Mouse (Mus musculus): ENCODE measurements around the gene Tdrd1.

Tdrd1 gene

DNA sequence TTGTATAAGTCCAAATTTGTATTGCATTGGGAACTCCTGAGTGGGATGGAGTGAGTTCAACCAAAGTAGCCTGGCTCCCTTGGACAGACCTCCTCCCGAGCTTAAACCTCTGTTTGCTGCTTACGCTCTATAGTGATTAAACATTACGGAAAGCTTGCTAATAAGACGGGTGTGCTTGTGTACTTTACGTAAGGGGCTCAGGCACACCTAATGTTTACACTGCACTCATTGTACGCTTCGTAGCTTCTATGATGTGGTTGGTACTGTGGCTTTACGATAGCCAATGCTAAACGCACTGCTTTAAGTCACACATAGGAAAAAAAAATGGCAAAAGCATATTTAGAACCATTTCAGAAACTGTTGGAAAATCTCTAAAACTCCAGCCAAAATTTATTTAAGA is 3.3 kb downstream of the Tdrd1 start:
- no peak for DNase-seq (ENCODE audit: inconsistent ontology term)

DNA sequence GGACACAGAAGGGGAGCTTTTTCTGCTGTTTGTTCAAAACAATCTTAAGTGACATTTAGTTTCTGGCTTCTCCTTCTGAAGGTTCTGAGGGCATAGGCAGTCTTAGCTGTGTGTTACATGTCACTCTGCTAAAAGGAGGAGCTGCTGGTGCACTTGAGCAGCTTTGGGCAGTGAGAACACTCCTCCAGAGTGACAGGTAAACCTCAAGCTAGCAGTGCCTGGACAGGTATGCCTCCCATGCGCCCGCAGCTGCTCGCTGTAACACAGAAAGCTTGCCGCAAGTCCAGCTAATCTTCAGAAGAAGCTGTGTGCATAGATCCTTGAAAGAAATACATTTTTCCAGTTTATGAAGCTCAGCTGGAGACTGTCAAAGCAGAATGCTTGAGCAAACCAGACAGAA is 4.2 kb downstream of the Tdrd1 start:
- DNase-seq (ENCODE audit: inconsistent ontology term): no peak

DNA sequence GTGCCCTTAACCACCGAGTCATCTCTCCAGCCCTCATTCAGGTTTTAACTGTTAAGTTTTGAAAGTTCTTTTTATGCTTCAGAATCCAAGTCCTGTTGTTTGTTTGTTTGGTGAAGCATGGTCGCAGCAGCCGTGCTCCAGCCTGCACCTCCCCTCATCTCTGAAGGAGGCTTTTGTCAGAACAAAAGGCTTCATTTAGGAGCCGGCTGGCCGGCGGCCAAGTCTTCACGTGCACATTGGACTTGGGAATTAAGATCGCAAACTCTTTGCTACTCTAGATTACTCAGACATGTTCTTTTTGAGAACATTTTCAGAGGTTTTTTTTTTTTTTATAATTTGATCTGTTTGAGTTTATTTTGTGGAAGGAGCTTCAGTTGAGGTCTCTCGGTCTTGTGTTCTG is 9.3 kb downstream of the Tdrd1 start:
- peak; percentile 42 for DNase-seq (ENCODE audit: inconsistent ontology term)

DNA sequence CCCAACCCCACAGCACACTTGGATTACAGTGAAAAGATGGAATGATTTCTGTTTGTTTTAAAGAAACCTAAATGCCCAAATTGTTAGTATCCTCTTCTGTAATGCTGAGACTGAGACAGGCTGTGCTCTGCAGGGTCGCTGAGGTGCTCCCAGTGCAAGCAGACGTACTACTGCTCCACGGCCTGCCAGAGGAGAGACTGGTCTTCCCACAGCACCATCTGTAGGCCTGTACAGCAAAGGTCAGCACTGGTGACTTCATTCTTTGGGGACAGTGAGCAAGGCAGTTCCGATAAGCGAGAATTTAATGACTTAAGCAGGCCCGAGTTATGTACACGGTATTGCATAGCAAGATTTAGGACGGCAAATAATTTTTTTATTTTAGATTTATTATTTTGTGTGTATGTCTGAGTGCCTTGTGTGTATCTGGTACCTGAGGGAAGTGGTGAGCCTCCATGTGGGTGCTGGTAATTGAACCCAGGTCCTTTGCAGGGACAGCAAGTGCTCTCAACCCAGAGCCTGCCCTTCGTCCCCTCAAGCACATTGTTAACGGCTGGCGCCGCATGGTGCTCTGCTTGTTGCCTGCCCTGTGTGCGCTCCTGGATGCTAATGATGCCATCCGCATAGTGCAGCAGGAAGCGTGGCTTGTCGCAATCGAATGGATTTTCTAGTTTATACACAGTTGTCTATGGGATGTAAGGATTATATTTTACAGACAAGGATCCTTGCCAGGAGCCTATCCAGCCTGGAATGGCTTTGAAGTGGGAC is 13.1 kb downstream of the Tdrd1 start:
- no peak for DNase-seq (ENCODE audit: inconsistent ontology term)

DNA sequence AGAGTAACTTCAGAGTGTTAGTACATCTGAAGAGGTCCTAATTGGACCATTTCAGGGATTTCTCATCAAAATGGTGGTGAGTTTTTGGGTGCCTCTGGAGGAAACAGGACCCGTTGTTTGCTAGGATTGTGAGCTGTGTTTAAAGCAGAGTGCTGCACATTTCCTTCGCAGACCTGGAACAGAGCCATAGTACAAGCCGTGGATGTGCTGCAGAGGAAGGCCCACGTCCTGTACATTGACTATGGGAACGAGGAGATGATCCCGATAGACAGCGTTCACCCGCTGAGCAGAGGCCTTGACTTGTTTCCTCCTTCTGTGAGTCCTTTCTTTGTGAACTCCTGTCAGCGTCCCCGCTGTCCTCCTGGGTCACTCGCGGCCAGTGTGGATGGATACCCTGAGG is 17.0 kb downstream of the Tdrd1 start:
- no peak for DNase-seq (ENCODE audit: inconsistent ontology term)

DNA sequence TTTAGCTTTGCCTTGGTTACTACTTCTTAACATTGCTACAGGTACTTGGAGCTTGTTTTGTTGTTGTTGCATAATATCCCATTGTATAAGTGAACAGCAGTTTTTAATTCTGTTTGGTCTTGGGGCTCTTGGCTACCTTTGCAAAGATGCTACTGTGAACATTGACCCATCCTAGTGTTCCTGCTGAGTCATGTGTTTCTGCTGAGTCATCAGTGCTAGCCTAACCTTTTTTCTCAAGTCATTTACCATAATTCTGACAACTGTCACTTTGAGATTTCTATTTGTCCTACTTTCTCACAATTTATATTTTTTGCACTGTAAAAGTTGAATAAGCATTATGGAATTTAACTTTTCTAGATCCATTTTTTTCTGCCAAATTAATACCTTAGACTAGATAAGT is 26.6 kb downstream of the Tdrd1 start:
- DNase-seq (ENCODE audit: inconsistent ontology term): no peak

DNA sequence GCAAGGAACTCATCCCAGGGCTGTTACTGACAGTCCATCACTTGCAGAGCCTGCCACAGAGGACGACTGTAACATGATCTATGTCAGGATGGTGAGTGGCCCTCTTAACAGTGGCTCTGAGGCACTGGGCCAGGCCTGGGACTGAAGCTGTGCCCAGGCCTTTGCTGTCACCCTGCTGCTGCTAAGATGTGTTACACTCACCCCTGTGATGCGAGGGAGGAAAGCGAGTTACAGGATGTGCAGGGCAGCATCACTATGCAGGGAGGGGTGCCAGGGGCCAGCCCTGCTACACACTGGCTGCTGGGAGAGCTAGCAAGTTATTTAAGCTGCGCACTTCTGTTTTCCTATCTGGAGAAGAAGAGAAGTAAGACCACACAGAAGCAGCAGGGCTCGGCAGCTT is 30.4 kb downstream of the Tdrd1 start:
- DNase-seq (ENCODE audit: inconsistent ontology term): no peak

DNA sequence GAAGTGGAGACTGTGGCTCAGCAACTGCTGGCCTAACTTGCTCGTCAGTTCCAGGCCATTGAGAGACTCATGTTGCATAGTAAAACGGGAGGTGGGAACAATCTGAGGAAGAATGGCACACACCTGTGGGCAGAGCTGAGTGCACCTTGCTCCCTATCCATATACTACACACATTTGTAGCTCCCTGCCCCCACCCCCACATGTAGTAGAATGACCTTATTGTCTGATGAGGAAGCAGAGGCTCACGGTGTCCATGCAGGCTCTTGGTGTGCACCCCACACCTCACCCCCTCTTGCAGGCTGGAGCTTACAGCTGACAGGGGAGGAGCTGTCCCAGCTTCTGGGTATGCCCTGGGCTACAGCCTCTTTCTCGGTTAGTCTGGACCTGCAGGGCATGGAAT is 41.7 kb downstream of the Tdrd1 start:
- DNase-seq (ENCODE audit: inconsistent ontology term): no peak

DNA sequence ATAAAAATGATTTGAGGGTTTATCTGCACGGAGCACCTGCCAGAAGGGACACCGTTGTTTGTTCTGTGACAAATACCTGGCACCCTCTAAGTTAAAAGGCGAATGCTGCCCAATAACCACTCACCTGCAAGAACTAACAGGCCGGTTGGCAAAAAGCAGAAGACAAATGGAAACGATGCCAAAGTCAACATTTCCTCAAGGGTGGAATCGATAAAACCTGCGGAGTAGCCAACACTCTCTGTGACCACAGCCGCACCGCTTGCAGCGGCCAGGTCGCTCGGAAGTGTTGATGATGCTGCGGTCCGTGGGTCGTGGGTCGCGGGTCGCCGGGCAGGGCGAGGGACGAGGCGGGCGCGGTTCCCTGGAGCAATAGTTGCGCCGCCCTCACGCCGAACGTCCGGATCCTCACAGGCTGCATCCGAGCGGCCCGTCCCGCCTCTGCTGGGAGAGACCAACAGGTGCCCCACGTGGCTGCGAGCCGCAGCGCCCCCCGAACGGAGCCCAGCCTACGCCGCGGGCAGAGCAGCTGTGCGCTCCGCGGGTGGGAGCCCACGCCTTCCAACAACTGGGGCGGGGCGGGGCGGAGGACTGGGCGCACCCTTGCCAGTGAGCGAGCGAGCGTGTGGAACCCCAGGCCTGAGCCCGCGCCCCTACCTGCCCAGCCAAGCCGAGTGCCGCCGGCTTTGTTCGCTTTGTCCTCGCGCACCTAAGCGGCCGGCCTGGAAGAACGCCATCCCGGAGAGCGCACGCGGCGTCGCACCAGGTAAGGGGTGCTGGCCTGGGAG is 48.0 kb downstream of the Tdrd1 start, which contains the start of gene Vwa2:
Vwa2 (plus strand) TSS at position 434 of the 785 bp plus-strand sequence.
- peak; percentile 32 for DNase-seq (ENCODE audit: inconsistent ontology term)

DNA sequence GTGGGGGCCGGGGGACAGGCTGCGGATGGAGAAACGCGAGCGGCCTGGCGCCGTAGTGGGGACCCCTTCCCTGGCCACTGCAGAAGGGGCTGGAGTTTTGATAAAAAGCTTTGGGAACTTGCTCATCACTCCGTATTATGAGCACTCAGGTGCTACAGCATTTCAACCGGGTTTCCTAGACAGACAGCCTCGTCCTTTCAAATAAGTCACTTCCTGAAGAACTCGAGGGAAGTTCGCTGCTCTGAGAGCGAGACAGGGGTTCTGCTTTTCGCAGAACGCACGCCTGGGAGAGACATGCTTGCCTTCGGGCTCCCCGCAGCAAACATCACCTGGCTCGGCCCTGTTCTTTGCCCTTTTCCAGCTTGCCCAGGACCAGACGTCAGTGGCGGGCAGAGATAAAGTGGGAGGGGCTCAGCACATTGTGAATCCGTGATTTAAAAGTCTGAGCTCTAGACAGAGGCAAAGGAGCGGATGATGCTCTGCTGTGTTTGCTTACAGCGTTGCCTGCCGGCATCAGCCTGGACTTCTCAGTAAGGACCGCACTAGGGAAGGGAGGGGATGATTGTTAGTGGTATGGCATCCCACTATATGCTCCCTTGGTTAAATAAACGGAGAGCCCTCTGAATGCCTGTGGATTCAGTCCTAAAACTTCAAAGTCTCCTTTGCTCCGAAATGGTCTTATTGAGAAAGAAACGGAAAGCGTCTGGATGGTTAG is 48.7 kb downstream of the Tdrd1 start:
- no peak for DNase-seq (ENCODE audit: inconsistent ontology term)

DNA sequence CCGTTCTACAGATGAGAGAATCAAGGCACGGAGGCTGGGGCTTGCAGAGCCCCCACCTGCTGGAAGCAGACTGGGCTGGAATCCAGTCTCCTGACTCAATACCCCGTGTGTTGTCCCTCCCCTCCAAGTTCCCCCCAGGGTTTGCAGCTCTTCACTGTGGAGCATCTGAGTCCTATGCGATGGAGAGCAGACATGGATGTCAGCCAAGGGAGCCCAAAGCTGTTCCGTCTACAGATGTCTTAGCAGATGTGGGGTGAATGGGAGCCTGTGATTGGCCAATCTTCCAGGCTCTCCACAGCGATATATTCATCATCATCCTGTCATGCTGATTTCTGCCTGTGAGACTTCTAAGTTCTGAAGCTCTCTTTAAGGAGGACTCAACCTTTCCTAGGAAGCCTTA is 51.4 kb downstream of the Tdrd1 start:
- no peak for DNase-seq (ENCODE audit: inconsistent ontology term)

DNA sequence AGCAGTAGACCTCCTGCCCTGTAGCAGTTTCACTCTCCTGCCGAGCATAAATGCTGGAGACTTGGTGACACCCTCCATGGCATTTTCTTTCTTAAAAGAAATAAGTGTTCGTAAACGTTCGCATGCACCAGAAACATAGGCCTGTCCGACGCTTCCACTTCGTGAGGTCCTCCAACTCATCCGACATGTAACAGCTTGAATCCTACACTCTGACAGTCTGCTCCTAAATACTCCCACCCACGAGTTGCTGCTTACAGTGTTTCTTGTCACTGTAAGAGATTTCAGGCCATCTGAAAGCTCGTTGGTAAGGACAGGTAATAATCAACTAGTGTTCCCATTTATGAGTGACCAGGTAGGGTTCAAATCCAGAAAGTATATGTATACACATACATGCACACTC is 61.9 kb downstream of the Tdrd1 start:
- no peak for DNase-seq (ENCODE audit: inconsistent ontology term)

DNA sequence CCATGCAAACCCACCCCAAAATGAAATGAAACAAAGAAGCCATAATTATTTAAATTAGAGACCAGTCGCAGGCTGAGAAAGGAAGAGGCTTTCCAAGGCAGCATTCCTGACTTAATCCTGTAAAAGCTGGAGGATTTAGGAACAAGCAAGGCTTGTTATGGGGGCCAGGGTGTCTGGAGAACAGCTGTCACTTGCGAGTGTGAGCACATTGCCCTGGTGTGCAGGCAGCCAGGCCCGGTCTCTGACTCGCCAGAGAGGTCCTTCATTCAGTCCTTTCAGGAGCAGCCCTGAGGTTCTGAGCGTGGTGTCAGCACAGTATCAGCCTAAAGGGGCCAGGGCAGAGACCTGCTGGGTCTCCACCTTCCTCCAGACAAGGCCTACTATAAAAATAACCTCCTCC is 62.6 kb downstream of the Tdrd1 start:
- no peak for DNase-seq (ENCODE audit: inconsistent ontology term)

DNA sequence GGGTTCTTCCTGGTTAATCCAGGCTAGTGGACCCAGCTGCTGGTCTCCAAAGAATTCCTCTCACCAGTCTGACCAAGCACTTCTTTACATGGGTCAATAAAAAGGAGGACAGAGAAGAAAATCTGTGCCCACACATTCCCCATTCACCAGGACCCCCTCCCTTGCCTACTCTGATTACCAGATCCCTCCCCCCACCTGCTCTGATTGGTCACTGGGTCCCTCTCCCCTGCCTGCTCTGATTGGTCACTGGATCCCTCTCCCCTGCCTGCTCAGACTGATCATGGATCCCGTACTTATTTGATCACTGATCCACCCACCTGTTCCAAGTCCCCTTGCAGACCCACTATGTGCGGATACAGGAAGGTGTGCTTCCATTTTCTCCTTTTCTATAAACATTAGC is 65.4 kb downstream of the Tdrd1 start:
- no peak for DNase-seq (ENCODE audit: inconsistent ontology term)

DNA sequence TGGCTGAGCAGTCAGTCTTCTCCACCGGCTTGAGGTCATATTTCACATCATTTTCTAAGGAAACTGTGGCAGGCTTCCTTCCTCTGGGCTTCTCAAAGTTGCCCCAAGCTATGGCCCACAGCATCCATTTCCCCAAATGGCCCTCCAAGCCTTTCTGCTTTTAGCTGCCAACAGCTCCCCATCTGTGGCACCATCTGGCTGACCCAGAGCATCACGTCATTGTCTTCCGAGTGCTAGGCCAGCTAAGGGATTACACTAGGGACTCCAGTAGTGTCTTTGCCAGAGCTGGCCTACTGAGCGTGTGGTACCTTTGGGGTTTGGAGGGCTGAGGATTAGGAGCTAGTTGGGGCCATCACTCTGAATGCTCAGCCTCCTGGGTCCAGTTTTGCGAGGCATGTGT is 66.6 kb downstream of the Tdrd1 start:
- DNase-seq (ENCODE audit: inconsistent ontology term): no peak

DNA sequence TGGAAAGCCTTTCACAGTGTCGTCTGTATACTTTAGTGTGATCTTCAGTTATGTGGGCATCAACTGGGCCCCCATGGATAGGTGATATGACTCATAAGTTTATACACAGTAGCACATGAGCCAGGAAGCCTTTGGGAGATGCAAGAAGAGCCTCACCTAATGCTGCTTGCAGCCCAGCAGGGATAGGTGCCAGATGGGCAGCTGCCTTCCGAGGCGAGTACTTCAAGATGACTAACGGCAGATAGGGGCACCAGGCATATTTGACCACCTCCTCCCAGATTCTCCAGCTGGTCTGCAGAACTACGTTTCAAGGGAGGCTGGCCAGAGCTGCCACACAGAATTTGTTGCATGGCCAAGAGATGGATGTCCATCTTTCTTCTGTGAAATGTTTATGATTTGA is 67.3 kb downstream of the Tdrd1 start:
- DNase-seq (ENCODE audit: inconsistent ontology term): no peak

DNA sequence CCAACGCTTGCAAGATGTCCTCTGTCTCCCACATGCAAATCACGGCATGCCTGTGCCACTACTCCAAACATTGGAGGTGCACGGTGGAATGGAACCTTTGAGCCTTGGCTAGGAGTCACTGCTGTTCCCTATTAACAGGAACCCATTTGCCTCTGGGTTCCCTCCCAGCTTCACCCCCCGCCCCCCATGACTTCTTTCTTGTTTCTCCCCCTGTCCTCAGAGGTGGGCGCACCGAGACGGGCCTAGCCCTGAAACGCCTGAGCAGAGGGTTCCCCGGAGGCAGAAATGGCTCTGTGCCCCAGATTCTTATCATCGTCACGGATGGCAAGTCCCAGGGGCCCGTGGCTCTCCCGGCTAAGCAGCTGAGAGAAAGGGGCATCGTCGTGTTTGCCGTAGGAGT is 71.6 kb downstream of the Tdrd1 start:
- DNase-seq (ENCODE audit: inconsistent ontology term): no peak

DNA sequence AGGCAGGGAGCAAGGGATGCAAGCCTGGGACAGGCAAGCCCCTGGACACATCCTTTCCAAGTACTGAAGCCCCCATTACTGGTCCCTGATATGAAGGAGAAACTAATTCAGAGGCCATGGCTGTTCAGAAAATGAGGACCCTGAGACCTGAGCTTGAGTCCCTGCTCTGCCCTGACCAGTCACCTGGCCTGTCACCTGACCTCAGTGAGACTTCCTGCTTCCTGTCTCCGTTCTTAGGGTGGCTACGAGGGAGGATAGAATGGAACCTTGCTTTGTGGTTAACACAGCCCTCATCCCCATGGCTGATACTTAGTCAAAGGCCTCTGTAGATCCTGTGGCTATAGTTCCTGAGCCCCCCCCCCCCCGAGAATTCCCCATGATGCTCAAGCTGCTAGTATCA is 78.1 kb downstream of the Tdrd1 start:
- no peak for DNase-seq (ENCODE audit: inconsistent ontology term)

DNA sequence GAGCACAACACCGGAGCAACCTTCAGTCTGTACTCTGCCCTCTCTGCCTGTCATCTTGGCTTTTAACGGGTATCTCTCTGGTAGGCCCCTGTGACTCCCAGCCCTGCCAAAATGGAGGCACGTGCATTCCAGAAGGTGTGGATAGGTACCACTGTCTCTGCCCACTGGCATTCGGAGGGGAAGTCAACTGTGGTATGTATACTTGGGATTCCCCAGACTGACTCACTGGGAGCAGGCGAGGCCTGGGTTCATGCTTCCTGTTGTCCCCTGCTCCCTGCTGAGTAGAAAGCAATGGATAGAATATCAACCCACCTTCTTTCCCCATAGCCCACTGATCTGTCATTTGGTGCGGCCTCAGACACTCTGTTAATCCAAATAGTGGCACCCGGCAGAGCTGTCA is 79.4 kb downstream of the Tdrd1 start:
- no peak for DNase-seq (ENCODE audit: inconsistent ontology term)

DNA sequence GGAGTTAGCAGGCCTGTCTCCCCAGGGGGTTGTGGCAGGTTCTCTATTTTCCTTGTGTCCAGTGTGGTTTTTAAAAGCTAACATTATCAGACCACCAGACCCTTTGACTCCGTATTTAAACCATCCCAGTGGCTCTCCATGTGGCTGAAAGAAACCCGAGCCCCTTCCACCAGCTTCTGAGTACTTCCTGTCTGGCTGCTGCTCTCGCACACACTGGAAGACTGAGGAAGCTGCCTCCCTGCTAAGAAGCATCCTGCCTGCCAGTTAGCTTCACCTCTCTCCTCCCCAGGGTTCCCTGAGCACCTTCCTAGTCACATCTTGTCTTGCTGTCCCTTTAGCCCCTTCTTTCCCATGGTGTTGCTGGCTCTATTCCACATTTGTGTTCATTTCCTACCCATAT is 81.8 kb downstream of the Tdrd1 start:
- DNase-seq (ENCODE audit: inconsistent ontology term): no peak

DNA sequence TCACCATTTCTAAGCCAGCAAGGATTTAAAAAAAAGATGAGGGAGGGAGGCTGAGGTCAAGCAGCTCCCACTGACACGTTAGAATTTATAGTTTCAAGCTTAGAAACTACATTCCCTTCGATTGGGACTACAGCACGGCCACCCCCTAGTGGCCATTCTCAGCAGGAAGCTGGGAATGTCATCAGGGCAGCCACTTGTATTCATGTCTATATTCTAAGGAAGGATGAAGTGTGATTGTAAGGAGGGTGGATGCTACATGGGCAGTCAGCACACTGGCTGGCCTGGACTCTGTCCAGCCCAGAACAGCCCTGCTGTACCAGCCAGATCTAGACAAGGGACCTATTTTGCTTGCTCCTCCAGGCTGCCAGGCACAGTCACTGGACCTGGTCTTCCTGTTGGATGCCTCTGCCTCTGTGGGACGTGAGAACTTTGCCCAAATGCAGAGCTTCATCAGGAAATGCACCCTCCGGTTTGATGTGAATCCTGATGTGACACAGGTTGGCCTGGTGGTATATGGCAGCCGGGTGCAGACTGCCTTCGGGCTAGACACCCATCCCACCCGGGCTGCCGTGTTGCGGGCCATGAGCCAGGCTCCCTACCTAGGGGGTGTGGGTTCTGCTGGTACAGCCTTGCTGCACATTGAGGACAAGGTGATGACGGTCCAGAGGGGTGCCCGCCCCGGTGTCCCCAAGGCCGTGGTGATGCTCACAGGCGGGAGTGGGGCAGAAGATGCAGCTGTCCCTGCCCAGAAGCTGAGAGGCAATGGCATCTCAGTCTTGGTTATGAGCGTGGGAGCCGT is 82.7 kb downstream of the Tdrd1 start:
- DNase-seq (ENCODE audit: inconsistent ontology term): peak; percentile 44

DNA sequence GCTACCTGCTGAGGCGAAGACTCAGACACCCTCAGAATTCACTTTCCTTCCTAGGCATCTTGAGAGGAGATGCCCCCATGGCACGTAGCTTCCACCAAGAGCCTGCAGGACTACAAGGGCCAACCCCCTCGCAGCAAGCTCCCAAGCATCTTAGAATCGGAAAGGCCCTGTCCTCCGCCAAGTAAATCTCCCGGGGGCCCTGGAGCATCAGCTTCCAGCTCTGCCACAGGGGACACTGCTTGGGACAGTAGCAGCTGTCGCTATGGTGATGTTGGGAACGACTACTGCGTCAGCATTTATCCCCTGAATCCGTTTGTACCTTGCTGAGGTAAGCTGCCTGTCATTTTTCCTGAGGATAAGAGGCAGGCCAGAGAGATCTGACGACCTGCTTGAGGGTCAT is 84.6 kb downstream of the Tdrd1 start:
- DNase-seq (ENCODE audit: inconsistent ontology term): no peak

Measured in Muller cell, postnatal 12 days (primary cell).